Mouse (Mus musculus): ENCODE measurements at regions not wholly inside any gene's neighbourhood (a gene's known extent, or its start where the extent isn't known, plus 50 kb on each side); places are given as distances from the start of the nearest gene placed in this dataset.

GRCm38 (mm10) chr7:136607278-136608120, 286.9 kb upstream of the Mgmt start:
- no peaks in the 10 kb centered on the region for H3K9me3 ChIP-seq
- no peak for DNase-seq (ENCODE audit: extremely low spot score, low spot score)
- peaks cover 4% of the 10 kb centered on the region; the same call in 1 of the 2 replicates for H3K4me1 ChIP-seq
- no peaks in the 10 kb centered on the region for H3K36me3 ChIP-seq (replicated peaks)
- no peaks in the 10 kb centered on the region for H3K27me3 ChIP-seq (ENCODE audit: poor library complexity, severe bottlenecking)
- no peak overlapping the region for H3K4me3 ChIP-seq
- H3K27ac ChIP-seq, result no peak overlapping the region
- WGBS, result 83% methylated on average over 7 of the region's 7 CpGs

- WGBS, result 68% methylated on average over 4 of the region's 4 CpGs
- no peak for DNase-seq (ENCODE audit: extremely low spot score, low spot score)
- Histone ChIP-seq H3K9me3 (no peaks in the 10 kb centered on the region), H3K4me1 (no peaks in the 10 kb centered on the region; the same call in 1 of the 2 replicates), H3K27me3 (ENCODE audit: poor library complexity, severe bottlenecking) (no peaks in the 10 kb centered on the region; the same call in 1 of the 2 replicates), H3K4me3 (no peak overlapping the region), H3K27ac (no peak overlapping the region), H3K36me3 (replicated peaks) (no peaks in the 10 kb centered on the region)
Measured at GRCm38 (mm10) chr7:136613496-136613895, 280.9 kb upstream of the Mgmt start.

GRCm38 (mm10) chr7:136624496-136624895, 269.9 kb upstream of the Mgmt start:
- no peak overlapping the region for H3K4me3 ChIP-seq
- H3K4me1 ChIP-seq, result peaks cover 11% of the 10 kb centered on the region
- H3K36me3 ChIP-seq (replicated peaks), result no peaks in the 10 kb centered on the region
- H3K27ac ChIP-seq, result no peak overlapping the region
- H3K27me3 ChIP-seq (ENCODE audit: poor library complexity, severe bottlenecking), result peaks cover 14% of the 10 kb centered on the region; the same call in 1 of the 2 replicates
- WGBS, result 50% methylated on average over 4 of the region's 4 CpGs
- H3K9me3 ChIP-seq, result no peaks in the 10 kb centered on the region
- DNase-seq (ENCODE audit: extremely low spot score, low spot score), result no peak

GRCm38 (mm10) chr7:136631089-136631488, 263.3 kb upstream of the Mgmt start:
- Histone ChIP-seq H3K27ac (no peak overlapping the region), H3K36me3 (replicated peaks) (no peaks in the 10 kb centered on the region), H3K4me3 (no peak overlapping the region), H3K27me3 (ENCODE audit: poor library complexity, severe bottlenecking) (peaks cover 7% of the 10 kb centered on the region; the same call in 1 of the 2 replicates), H3K9me3 (no peaks in the 10 kb centered on the region), H3K4me1 (peaks cover 6% of the 10 kb centered on the region; the same call in 1 of the 2 replicates)
- DNase-seq (ENCODE audit: extremely low spot score, low spot score), result no peak
- WGBS, result 89% methylated on average over 3 of the region's 3 CpGs

DNA sequence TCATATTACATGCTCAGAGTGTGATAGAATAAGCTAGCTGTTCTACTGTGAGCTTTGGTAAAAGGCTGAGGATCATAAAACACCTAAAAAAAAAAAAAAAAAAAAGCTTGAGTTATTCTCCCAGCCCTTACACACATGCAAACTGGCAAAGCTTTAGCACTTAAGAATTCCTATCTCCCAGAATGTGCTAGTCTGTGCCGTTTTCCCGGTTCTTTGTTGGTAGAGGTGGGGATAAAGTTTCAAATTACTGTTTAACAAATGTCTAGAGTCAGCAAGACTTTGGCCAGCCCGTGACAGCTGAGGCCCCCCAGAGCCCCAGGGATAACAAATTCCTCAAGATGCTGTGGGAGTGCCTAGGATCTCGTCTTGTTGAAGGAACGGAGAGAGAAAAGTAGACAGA, 254.3 kb upstream of the Mgmt start:
- no peak for DNase-seq (ENCODE audit: extremely low spot score, low spot score)
- peaks cover 7% of the 10 kb centered on the region for H3K4me1 ChIP-seq
- H3K36me3 ChIP-seq (replicated peaks), result no peaks in the 10 kb centered on the region
- no peak overlapping the region for H3K27ac ChIP-seq
- 38% methylated on average over 5 of the region's 5 CpGs for WGBS
- no peak overlapping the region for H3K4me3 ChIP-seq
- H3K27me3 ChIP-seq (ENCODE audit: poor library complexity, severe bottlenecking), result peaks cover under 1% of the 10 kb centered on the region
- H3K9me3 ChIP-seq, result no peaks in the 10 kb centered on the region

DNA sequence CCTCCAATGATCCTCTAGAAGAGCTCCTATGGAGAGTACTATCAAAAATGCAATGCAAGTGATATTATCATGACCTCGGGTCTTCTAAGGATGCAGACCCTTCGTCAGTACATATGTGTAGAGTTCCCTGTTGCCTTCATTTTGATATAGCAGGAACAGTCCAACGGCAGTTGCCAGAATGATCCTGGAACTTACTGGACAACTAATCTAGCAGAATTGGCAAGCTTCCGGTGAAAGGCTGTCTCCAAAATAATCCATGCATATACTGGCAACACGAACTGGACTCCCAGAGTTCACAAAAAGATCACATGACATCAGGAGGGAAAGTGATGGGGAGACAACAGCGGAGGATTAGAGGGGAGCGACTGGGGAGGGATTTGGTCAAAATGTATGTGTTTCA, 253.6 kb upstream of the Mgmt start:
- no peak overlapping the region for H3K4me3 ChIP-seq
- no peak overlapping the region for H3K27ac ChIP-seq
- H3K36me3 ChIP-seq (replicated peaks), result no peaks in the 10 kb centered on the region
- 90% methylated on average over 7 of the region's 7 CpGs for WGBS
- H3K27me3 ChIP-seq (ENCODE audit: poor library complexity, severe bottlenecking), result peaks cover 6% of the 10 kb centered on the region
- peaks cover 7% of the 10 kb centered on the region for H3K4me1 ChIP-seq
- no peak for DNase-seq (ENCODE audit: extremely low spot score, low spot score)
- H3K9me3 ChIP-seq, result no peaks in the 10 kb centered on the region

- Histone ChIP-seq H3K4me3 (no peak overlapping the region), H3K27me3 (ENCODE audit: poor library complexity, severe bottlenecking) (peaks cover 16% of the 10 kb centered on the region), H3K4me1 (no peaks in the 10 kb centered on the region), H3K27ac (no peak overlapping the region), H3K9me3 (no peaks in the 10 kb centered on the region), H3K36me3 (replicated peaks) (no peaks in the 10 kb centered on the region)
- no peak for DNase-seq (ENCODE audit: extremely low spot score, low spot score)
- WGBS, result 78% methylated on average over 4 of the region's 4 CpGs
Measured at GRCm38 (mm10) chr7:136649796-136650195, 244.6 kb upstream of the Mgmt start.

GRCm38 (mm10) chr7:136659930-136660329, 234.5 kb upstream of the Mgmt start:
- H3K9me3 ChIP-seq, result no peaks in the 10 kb centered on the region
- DNase-seq (ENCODE audit: extremely low spot score, low spot score), result no peak
- H3K4me1 ChIP-seq, result peaks cover 10% of the 10 kb centered on the region; the same call in 1 of the 2 replicates
- no peak overlapping the region for H3K27ac ChIP-seq
- peaks cover 65% of the 10 kb centered on the region for H3K27me3 ChIP-seq (ENCODE audit: poor library complexity, severe bottlenecking)
- H3K4me3 ChIP-seq, result no peak overlapping the region
- H3K36me3 ChIP-seq (replicated peaks), result no peaks in the 10 kb centered on the region

GRCm38 (mm10) chr7:136660401-136660800, 234.0 kb upstream of the Mgmt start:
- 72% methylated on average over 2 of the region's 2 CpGs for WGBS

GRCm38 (mm10) chr7:136664424-136665082, 229.9 kb upstream of the Mgmt start:
- Histone ChIP-seq H3K27ac (no peak overlapping the region), H3K36me3 (replicated peaks) (no peaks in the 10 kb centered on the region), H3K9me3 (no peaks in the 10 kb centered on the region), H3K4me3 (no peak overlapping the region), H3K4me1 (peaks cover 23% of the 10 kb centered on the region), H3K27me3 (ENCODE audit: poor library complexity, severe bottlenecking) (peaks cover 99% of the 10 kb centered on the region)
- no peak for DNase-seq (ENCODE audit: extremely low spot score, low spot score)
- WGBS, result 86% methylated on average over 10 of the region's 10 CpGs

More at GRCm38 (mm10) chr7:136660401-136660800, 234.0 kb upstream of the Mgmt start:
- Histone ChIP-seq H3K9me3 (no peaks in the 10 kb centered on the region), H3K36me3 (replicated peaks) (no peaks in the 10 kb centered on the region), H3K4me3 (no peak overlapping the region), H3K4me1 (peaks cover 10% of the 10 kb centered on the region; the same call in 1 of the 2 replicates), H3K27me3 (ENCODE audit: poor library complexity, severe bottlenecking) (peaks cover 67% of the 10 kb centered on the region), H3K27ac (no peak overlapping the region)
- no peak for DNase-seq (ENCODE audit: extremely low spot score, low spot score)

- Histone ChIP-seq H3K27ac (no peak overlapping the region), H3K36me3 (replicated peaks) (no peaks in the 10 kb centered on the region), H3K27me3 (ENCODE audit: poor library complexity, severe bottlenecking) (peaks cover 100% of the 10 kb centered on the region), H3K4me1 (peaks cover 23% of the 10 kb centered on the region), H3K9me3 (no peaks in the 10 kb centered on the region), H3K4me3 (no peak overlapping the region)
- DNase-seq (ENCODE audit: extremely low spot score, low spot score), result no peak
- WGBS, result 86% methylated on average over 2 of the region's 2 CpGs
Measured at GRCm38 (mm10) chr7:136665901-136666300, 228.5 kb upstream of the Mgmt start.

- Histone ChIP-seq H3K27me3 (ENCODE audit: poor library complexity, severe bottlenecking) (peaks cover 100% of the 10 kb centered on the region), H3K4me1 (peaks cover 23% of the 10 kb centered on the region), H3K27ac (no peak overlapping the region), H3K4me3 (no peak overlapping the region), H3K36me3 (replicated peaks) (no peaks in the 10 kb centered on the region), H3K9me3 (no peaks in the 10 kb centered on the region)
- WGBS, result 2% methylated on average over 6 of the region's 6 CpGs
- peak; percentile 27 for DNase-seq (ENCODE audit: extremely low spot score, low spot score)
Measured at GRCm38 (mm10) chr7:136666707-136667106, 227.7 kb upstream of the Mgmt start.

DNA sequence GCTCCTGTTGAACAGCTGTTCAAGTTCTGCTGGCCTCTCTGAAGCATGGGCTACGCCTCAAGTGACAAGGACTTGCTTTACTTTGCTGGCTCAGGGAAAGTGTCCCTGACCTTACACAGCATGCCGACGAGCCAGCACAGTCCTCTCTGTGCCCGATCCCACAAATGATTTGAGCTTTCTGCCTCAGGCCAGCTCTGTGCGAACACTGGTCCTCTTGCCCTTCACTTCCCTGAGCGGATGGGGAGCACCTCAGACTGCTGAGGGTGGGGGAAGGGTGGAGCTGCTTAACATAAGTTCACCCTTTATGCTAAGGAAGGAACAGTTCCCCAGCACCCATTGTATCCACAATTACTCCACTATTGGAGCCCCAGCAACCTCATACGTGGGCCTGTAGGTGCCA, 223.7 kb upstream of the Mgmt start:
- peaks cover 100% of the 10 kb centered on the region for H3K27me3 ChIP-seq (ENCODE audit: poor library complexity, severe bottlenecking)
- no peaks in the 10 kb centered on the region for H3K9me3 ChIP-seq
- WGBS, result 64% methylated on average over 7 of the region's 7 CpGs
- H3K4me3 ChIP-seq, result no peak overlapping the region
- DNase-seq (ENCODE audit: extremely low spot score, low spot score), result no peak
- no peak overlapping the region for H3K27ac ChIP-seq
- peaks cover 23% of the 10 kb centered on the region for H3K4me1 ChIP-seq
- H3K36me3 ChIP-seq (replicated peaks), result no peaks in the 10 kb centered on the region
